Mouse (Mus musculus): ENCODE measurements at regions not wholly inside any gene's neighbourhood (a gene's known extent, or its start where the extent isn't known, plus 50 kb on each side); places are given as distances from the start of the nearest gene placed in this dataset.

- no peak for DNase-seq (ENCODE audit: low spot score in 2 of 2)
- intact Hi-C loops (cut with DNase I): no loop called here
These were observed 257.5 kb upstream of the Msx2 start for GRCm38 (mm10) chr13:53730259-53730902.

DNA sequence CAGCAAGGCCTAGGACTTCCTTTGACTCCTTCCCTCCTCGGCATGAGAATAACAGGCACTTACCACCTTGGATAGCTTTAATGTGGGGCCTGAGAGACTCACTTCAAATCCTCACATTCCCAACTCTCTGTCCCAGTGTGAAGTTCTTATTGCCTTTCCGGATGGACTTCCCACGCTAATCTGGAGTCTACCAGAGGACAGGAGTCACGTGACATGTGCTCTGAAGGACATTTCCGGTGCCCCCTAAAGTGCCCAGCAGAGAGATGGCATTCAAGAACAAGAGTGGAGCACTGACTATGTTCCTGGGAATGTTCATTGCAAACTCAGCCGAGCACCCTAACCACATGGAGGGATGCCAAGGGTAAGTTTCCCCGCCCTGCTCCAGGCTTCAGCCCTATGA, 257.0 kb upstream of the Msx2 start:
- no peak for DNase-seq (ENCODE audit: low spot score in 2 of 2)
- intact Hi-C loops (cut with DNase I): no loop called here

DNA sequence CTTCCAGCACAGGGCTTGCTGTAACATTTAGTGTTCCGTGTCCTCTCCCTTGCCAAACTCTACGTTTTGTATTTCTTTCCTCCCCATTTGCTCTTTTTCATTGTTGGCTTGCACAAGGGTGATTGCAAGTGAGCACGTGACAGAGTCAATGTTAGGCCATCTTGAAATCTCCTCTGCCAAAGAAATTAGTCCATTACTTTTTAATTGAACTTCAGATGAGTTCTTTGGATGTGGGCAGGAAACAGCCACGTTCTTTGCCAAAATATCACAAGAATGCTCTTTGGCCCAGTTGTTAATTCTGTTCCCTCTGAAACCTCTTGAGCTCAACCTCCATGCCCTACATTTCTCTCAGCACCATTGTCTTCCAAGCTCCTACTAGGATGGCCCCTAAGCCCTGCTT, 253.2 kb upstream of the Msx2 start:
- intact Hi-C loops (cut with DNase I): no loop called here
- no peak for DNase-seq (ENCODE audit: low spot score in 2 of 2)

DNA sequence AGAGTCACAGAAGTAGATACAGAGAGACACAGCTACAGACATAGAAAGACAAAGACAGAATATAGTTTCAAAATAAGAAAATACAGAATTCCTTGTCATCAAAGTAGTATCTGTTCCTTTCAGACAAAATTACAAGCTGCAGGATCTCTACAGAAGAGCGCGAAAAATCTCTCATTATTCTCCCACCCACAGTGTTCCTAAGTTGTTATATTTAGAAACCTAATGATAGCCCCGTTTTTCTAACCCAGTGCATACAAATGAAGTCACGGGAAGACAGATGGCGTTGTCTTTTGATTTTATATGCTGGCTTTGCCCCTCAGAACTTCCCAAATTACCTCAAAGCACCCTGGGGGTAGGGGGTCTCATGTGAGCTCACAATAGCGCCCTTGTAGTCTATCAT, 250.0 kb upstream of the Msx2 start:
- intact Hi-C loops (cut with DNase I): no loop called here
- no peak for DNase-seq (ENCODE audit: low spot score in 2 of 2)

- intact Hi-C loops (cut with DNase I): no loop called here
These were observed 248.2 kb upstream of the Msx2 start for GRCm38 (mm10) chr13:53721038-53721463.

DNA sequence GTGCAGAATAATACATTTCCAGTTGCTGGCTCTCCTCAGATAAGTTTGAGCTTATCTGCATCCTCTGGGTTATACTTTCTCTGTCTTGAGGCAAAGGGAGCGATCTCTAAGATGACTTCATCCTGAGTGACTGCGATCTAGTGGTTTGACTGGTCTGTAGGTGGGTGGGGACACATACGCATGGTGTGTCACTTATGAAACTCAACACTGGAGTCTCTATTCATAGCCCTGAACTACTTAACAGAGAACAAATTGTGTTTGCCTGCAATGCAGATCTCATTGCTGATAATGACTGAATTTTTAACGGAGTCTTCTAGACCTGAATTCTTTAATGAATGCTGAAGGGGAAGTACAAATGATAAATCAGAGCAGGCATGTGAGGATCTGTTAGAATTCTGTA, 244.7 kb upstream of the Msx2 start:
- DNase-seq (ENCODE audit: low spot score in 2 of 2): no peak
- intact Hi-C loops (cut with DNase I): no loop called here

More at GRCm38 (mm10) chr13:53721038-53721463, 248.2 kb upstream of the Msx2 start:
- DNase-seq (ENCODE audit: low spot score in 2 of 2): no peak

DNA sequence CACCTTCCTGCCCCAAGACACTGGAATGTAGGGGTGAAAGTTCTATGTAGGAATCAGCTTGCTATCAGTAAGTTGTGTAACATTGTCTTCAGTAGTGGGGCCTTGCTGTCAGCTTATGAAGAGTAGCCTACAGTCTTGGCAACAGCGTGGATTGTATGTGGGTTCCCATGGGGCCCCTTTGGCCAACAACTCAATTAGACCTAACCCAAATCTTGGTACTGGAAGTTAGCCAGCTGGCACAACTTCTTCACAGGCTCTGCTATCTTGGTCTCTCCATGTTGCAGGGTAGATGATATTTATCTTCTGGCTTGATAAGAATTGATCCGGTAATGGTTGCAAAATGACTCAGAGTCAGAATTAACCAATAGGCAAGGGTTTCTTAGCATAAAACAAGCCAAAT, 244.2 kb upstream of the Msx2 start:
- intact Hi-C loops (cut with DNase I): no loop called here
- no peak for DNase-seq (ENCODE audit: low spot score in 2 of 2)

GRCm38 (mm10) chr13:53709062-53709461, 236.2 kb upstream of the Msx2 start:
- intact Hi-C loops (cut with DNase I): no loop called here
- no peak for DNase-seq (ENCODE audit: low spot score in 2 of 2)

DNA sequence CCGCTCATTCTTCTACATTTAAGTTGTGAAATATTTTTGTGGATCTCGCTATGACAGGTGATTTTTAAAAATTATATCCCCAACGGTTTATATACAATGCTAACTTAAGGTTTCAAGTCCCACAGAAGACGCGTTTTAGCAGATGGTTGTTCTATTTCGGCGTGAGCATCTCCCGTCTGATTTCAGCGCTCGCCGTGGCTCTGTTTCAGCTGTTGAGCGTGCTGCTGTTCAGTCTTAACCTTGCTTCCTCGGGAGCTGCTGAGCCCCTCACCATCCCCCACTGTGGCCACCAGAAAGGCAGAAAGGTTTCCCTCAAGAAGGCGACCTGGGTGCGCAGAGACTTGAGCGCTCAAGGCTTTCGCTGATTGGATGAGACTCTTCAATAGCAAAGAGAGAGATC, 234.7 kb upstream of the Msx2 start:
- DNase-seq (ENCODE audit: low spot score in 2 of 2): no peak
- intact Hi-C loops (cut with DNase I): no loop called here

GRCm38 (mm10) chr13:53704104-53704503, 231.2 kb upstream of the Msx2 start:
- intact Hi-C loops (cut with DNase I): no loop called here
- no peak for DNase-seq (ENCODE audit: low spot score in 2 of 2)

- DNase-seq (ENCODE audit: low spot score in 2 of 2): no peak
- intact Hi-C loops (cut with DNase I): no loop called here
These were observed 227.4 kb upstream of the Msx2 start for GRCm38 (mm10) chr13:53700236-53700635.

GRCm38 (mm10) chr13:53697954-53698353, 225.1 kb upstream of the Msx2 start:
- intact Hi-C loops (cut with DNase I): no loop called here
- no peak for DNase-seq (ENCODE audit: low spot score in 2 of 2)

- DNase-seq (ENCODE audit: low spot score in 2 of 2): no peak
- intact Hi-C loops (cut with DNase I): no loop called here
These were observed 222.5 kb upstream of the Msx2 start for GRCm38 (mm10) chr13:53695385-53695784.

DNA sequence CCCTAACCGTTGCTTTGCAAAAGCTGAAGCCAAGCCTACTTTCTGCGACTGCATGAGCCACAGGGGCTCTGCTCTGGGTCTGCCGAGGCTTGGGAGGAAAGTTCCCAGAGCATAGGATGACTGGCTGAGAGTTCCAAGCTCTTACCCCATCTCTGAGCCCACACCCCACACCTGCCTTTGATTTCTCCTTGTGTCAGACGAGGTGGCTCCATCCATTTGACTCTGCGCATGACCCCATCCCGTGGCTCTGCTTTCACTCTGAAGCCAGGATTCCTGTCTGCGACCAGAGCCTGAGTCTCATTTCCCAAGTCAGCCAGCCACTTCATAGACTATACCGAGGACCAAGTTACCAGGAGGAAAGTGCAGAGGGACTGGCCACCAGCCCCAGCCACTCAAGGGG, 216.1 kb upstream of the Msx2 start:
- intact Hi-C loops (cut with DNase I): loop anchor here (1.0 to 5.0 kb wide), 3 partner anchors 73 to 246 kb away; no protein-coding TSS in a partner anchor
- DNase-seq (ENCODE audit: low spot score in 2 of 2): no peak

DNA sequence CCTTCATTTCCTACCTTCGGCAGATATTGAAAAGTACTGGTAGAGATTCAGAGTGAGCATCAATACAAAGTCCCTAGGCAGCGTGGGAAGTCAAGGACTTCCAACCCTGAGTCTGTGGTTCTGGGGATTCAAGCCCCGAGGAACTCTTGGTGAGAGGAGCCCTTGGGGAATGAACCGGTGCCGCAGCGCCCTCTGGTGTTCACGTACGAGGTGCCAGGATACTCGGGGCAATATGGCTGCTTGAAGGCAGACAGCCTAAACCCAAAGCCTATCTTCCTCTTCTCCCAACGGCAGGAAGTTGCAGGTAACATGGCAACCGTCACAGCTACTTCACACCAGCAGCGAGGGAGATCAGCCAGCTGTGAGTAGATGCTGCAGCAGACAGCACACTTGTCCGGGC, 215.6 kb upstream of the Msx2 start:
- intact Hi-C loops (cut with DNase I): loop anchor here (1.0 to 5.0 kb wide), 3 partner anchors 74 to 246 kb away; no protein-coding TSS in a partner anchor

GRCm38 (mm10) chr13:53684498-53684897, 211.6 kb upstream of the Msx2 start:
- intact Hi-C loops (cut with DNase I): no loop called here
- DNase-seq (ENCODE audit: low spot score in 2 of 2): no peak

More for the DNA sequence above, 215.6 kb upstream of the Msx2 start:
- DNase-seq (ENCODE audit: low spot score in 2 of 2): peak; percentile 80 to 81

GRCm38 (mm10) chr13:53677187-53677586, 204.3 kb upstream of the Msx2 start:
- intact Hi-C loops (cut with DNase I): no loop called here
- DNase-seq (ENCODE audit: low spot score in 2 of 2): no peak

GRCm38 (mm10) chr13:53670361-53670760, 197.5 kb upstream of the Msx2 start:
- intact Hi-C loops (cut with DNase I): no loop called here
- DNase-seq (ENCODE audit: low spot score in 2 of 2): no peak

- no peak for DNase-seq (ENCODE audit: low spot score in 2 of 2)
- intact Hi-C loops (cut with DNase I): no loop called here
These were observed 194.6 kb upstream of the Msx2 start for GRCm38 (mm10) chr13:53667518-53667917.

DNA sequence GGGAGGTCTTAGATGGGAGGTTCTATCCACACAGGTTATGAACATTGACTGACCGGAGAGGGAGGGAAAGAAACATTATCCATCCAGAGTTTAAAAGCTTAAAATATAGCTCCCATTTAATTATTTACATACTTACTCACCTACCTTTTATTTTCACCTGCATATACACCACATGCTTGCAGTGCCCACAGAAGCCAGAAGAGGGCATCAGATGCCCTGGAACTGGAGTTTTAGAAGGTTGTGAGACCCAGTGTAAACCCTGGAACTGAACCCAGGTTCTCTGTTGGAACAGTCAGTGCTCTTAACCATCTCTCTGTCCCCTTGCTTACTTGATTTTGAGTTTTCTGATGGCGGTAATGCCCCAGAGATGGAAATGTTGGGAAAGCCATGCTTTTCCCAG, 192.7 kb upstream of the Msx2 start:
- intact Hi-C loops (cut with DNase I): no loop called here
- DNase-seq (ENCODE audit: low spot score in 2 of 2): no peak

DNA sequence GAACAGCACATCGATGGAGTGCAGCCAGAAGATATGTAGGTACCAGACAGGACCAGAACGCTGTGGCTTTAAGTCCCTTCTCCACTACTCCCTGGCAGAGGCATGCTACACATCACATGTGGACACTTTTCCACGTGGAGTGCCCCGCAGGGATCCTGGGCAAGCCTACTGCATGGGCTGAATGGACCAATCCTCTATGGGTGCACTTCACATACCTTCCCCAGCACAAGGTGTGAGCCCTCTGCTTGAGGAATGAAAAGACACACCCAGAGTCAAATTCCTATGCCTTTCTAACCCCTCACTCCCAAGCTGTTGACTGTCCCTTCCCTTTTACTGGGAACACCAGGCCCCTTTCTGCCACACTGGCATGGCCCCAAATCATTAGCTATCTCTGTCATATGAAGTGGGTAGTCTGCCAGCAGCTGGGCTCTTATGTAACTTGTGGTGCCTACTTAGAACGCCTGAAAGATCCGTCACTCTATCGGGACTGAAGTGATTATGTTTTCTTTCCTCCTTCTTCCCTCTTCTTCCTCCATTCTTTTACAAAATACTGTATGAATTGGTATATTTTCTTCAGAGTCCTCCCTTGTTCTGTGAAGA, 191.9 kb upstream of the Msx2 start:
- intact Hi-C loops (cut with DNase I): no loop called here
- peak in 1 of 2 experiments; percentile 5 for DNase-seq (ENCODE audit: low spot score in 2 of 2)

- DNase-seq (ENCODE audit: low spot score in 2 of 2): no peak
- intact Hi-C loops (cut with DNase I): no loop called here
These were observed 180.0 kb upstream of the Msx2 start for GRCm38 (mm10) chr13:53652826-53653225.

Measured in left cerebral cortex, postnatal 36 days (tissue).